Mouse (Mus musculus) liver (tissue): ENCODE measurements at regions not wholly inside any gene's neighbourhood (a gene's known extent, or its start where the extent isn't known, plus 50 kb on each side); places are given as distances from the start of the nearest gene placed in this dataset.
"Not testable (repeated sequence)": the region's sequence is repeated elsewhere in the genome, so short reads cannot be mapped to it uniquely, and the experiment has no call there.

ENCODE experiments used
- DNase-seq: peaks from one replicate; pipeline ENCODE4 v3.0.0-alpha.2; 2020; ENCODE audit warnings: mixed read lengths

GRCm38 (mm10) chr7:111843715-111844114 lies 63.9 kb upstream of the Galnt18 start:
- DNase-seq, result no peak

DNA sequence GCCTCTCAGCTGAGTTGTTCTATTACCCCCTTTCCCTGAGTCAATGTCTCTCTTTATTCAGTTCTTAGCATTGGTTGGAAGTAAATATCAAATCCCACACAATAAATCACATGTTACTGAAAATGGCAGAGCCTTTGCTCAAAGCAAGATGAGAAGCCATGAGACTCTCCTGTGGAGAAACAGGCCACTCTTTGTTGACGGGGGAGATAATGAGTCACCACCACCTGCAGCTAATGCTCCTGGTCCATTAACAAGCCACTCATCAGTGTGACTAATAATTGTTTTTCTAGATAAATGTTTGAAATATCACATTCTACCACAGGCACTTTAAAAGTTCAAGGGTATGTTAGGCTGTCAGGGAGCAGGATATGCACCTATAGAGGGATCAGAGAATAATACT lies 61.0 kb upstream of the Galnt18 start:
- DNase-seq, result no peak

- DNase-seq, result no peak
Measured at GRCm38 (mm10) chr7:111838162-111838561, 58.4 kb upstream of the Galnt18 start.

DNA sequence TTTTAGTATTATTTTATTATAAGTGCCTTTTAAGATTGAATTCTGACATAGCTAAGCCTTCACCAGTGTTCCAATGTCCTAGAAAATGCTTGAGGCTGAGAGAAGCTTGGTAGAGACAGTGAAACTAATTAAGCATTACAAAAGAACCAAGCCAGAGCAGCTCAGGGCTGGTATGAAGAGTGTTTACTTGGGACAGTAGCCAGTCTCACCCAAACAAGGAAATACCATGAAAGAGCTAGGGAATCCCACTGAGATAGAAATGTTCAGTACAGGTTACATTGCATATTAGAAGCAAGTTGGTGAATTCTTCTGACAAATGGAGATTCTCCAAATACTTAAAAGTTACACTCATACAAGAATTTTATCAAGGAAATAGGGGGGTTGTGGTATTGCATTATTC lies 54.6 kb upstream of the Galnt18 start:
- DNase-seq, result not testable (repeated sequence)

DNA sequence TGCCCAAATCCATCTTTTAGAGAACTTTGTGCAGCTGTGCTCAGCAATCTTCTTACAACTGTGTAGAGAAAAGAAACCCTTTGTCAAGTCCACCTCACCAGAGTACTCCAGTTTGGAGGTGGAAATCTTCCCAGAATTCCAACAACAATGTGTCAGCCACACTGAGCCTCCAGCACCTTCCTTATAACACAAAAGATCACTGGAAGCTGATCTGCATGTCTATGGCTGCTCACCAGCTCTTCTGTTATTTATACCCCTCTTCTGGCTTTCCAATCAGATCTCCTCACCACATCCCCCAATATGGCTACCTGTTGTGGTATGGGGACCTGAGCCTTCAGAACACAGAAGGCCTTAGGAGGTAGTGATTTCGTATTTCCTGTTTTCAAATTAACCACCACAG lies 50.2 kb upstream of the Galnt18 start:
- DNase-seq, result no peak
